In the genomic region with DNA sequence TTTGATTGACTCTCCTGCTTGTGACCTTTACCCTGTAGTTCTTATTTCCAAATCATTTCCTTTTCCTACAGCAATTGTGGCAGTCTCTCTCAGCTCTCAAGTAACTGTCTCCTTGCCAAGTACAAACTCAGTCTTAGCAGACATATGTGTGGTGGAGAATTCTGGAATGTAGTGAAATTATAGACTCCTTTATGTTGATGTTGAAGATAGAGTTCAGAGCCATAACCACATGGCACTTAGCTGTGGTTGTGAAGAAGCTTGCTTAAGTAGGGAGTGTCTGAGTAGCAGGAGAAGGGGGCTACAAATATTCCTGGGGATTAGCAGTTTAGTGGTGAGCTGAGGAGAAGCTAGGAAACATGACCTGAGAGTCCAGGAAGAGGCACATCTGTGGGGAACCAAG, we compare ENCODE assay signal across 23 mouse cellular contexts. TPM values are rescaled to one million over a fixed set of nuclear protein-coding genes. Genes with fewer than 3 reads are reported as not detected.
DNase-seq lines count a peak whose midpoint lies in the region; ATAC-seq and TF ChIP-seq lines count a peak whose summit lies in the region.
"Had no signal": no experiment of that assay in that cellular context is flagged by ENCODE, and none has a peak within 500 bp of the region (broad histone marks: within the 10 kb centered on the region; RNA-seq: fewer than 3 reads in every experiment).

No protein-coding gene starts in this region.

- peak overlapping the region; percentile 49; the same call in 1 of the 2 replicates for H3K27ac ChIP-seq in stomach, embryonic 14.5 days (ENCODE audit: low read length)
- H3K27ac ChIP-seq in stomach, postnatal 0 days (replicated peaks): no peak overlapping the region
- H3K27ac ChIP-seq in limb, embryonic 13.5 days: peak overlapping the region; percentile 28; the same call in 1 of the 2 replicates
- no peak overlapping the region for H3K27ac ChIP-seq in stomach, embryonic 16.5 days (ENCODE audit: low read length)
- H3K27ac ChIP-seq: forebrain, embryonic 13.5 days; heart, embryonic 10.5 days; heart, embryonic 15.5 days; hindbrain, embryonic 10.5 days; hindbrain, embryonic 14.5 days had no signal

- TF ChIP-seq EP300 in stomach, postnatal 0 days (optimal IDR thresholded peaks at IDR 0.05): no peak

- no peak overlapping the region for H3K9ac ChIP-seq in stomach, embryonic 14.5 days (replicated peaks; ENCODE audit: low read depth, low read length)
- no peak overlapping the region for H3K9ac ChIP-seq in stomach, postnatal 0 days (ENCODE audit: low read length)
- H3K9ac ChIP-seq in limb, embryonic 13.5 days: no peak overlapping the region
- no peak overlapping the region for H3K9ac ChIP-seq in stomach, embryonic 16.5 days (ENCODE audit: low read length)
- H3K9ac ChIP-seq: forebrain, embryonic 13.5 days; forebrain, postnatal 0 days; heart, embryonic 15.5 days; hindbrain, embryonic 14.5 days had no signal

- H3K9me3 ChIP-seq in stomach, embryonic 14.5 days (ENCODE audit: control insufficient read depth, low read depth, low read length): no peaks in the 10 kb centered on the region
- H3K9me3 ChIP-seq in stomach, postnatal 0 days (ENCODE audit: control insufficient read depth, low read length): no peaks in the 10 kb centered on the region
- no peaks in the 10 kb centered on the region for H3K9me3 ChIP-seq in limb, embryonic 13.5 days
- no peaks in the 10 kb centered on the region for H3K9me3 ChIP-seq in stomach, embryonic 16.5 days (replicated peaks; ENCODE audit: control insufficient read depth, low read length)
- H3K9me3 ChIP-seq: forebrain, embryonic 13.5 days; G1E; heart, embryonic 10.5 days; heart, embryonic 15.5 days; hindbrain, embryonic 10.5 days had no signal

- H3K27me3 ChIP-seq in stomach, embryonic 14.5 days (ENCODE audit: control insufficient read depth, insufficient read depth, low read length): no peaks in the 10 kb centered on the region
- H3K27me3 ChIP-seq in stomach, postnatal 0 days (ENCODE audit: control insufficient read depth, insufficient read depth, low read length): no peaks in the 10 kb centered on the region
- no peaks in the 10 kb centered on the region for H3K27me3 ChIP-seq in limb, embryonic 13.5 days
- H3K27me3 ChIP-seq in stomach, embryonic 16.5 days (ENCODE audit: control insufficient read depth, insufficient read depth, low read length): no peaks in the 10 kb centered on the region
- H3K27me3 ChIP-seq: forebrain, embryonic 13.5 days; heart, embryonic 15.5 days had no signal

- no peak overlapping the region for H3K4me3 ChIP-seq in stomach, embryonic 14.5 days (ENCODE audit: low read depth, low read length)
- no peak overlapping the region for H3K4me3 ChIP-seq in stomach, postnatal 0 days (ENCODE audit: low read depth, low read length)
- no peak overlapping the region for H3K4me3 ChIP-seq in limb, embryonic 13.5 days
- H3K4me3 ChIP-seq in stomach, embryonic 16.5 days (replicated peaks; ENCODE audit: low read length): no peak overlapping the region
- H3K4me3 ChIP-seq: forebrain, embryonic 13.5 days; heart, embryonic 10.5 days; heart, embryonic 15.5 days; hindbrain, embryonic 10.5 days had no signal

- no peak overlapping the region for H3K4me2 ChIP-seq in stomach, embryonic 14.5 days (replicated peaks; ENCODE audit: low read depth, low read length)
- no peak overlapping the region for H3K4me2 ChIP-seq in stomach, postnatal 0 days (replicated peaks; ENCODE audit: low read depth)
- H3K4me2 ChIP-seq in limb, embryonic 13.5 days (replicated peaks): no peak overlapping the region
- no peak overlapping the region for H3K4me2 ChIP-seq in stomach, embryonic 16.5 days (ENCODE audit: low read depth, low read length)
- H3K4me2 ChIP-seq: forebrain, embryonic 13.5 days; heart, embryonic 15.5 days; hindbrain, embryonic 14.5 days had no signal

- H3K36me3 ChIP-seq in stomach, embryonic 14.5 days (ENCODE audit: control insufficient read depth, insufficient read depth, low read length): no peaks in the 10 kb centered on the region
- no peaks in the 10 kb centered on the region; the same call in 1 of the 2 replicates for H3K36me3 ChIP-seq in stomach, postnatal 0 days (ENCODE audit: control insufficient read depth, insufficient read depth, low read length)
- peaks cover 14% of the 10 kb centered on the region for H3K36me3 ChIP-seq in limb, embryonic 13.5 days
- H3K36me3 ChIP-seq in stomach, embryonic 16.5 days (ENCODE audit: control insufficient read depth, insufficient read depth, low read length): no peaks in the 10 kb centered on the region

- peaks cover 8% of the 10 kb centered on the region; the same call in 1 of the 2 replicates for H3K4me1 ChIP-seq in stomach, embryonic 14.5 days (ENCODE audit: control insufficient read depth, insufficient read depth, low read length)
- H3K4me1 ChIP-seq in stomach, postnatal 0 days (replicated peaks; ENCODE audit: control insufficient read depth, insufficient read depth): no peaks in the 10 kb centered on the region
- H3K4me1 ChIP-seq in limb, embryonic 13.5 days: peaks cover 40% of the 10 kb centered on the region
- no peaks in the 10 kb centered on the region for H3K4me1 ChIP-seq in stomach, embryonic 16.5 days (ENCODE audit: control insufficient read depth, insufficient read depth, low read length)
- H3K4me1 ChIP-seq: forebrain, embryonic 13.5 days; hindbrain, embryonic 10.5 days had no signal

- ATAC-seq in frontal cortex, adult (ENCODE audit: low TSS enrichment): 0 out of 2 replicates have a peak, but pooled peaks have one; percentile 34
- ATAC-seq in stomach, embryonic 14.5 days (ENCODE audit: insufficient number of reproducible peaks, insufficient read depth, low FRiP score, low read depth): peak; percentile 57; the same call in 1 of the 2 replicates
- no peak for ATAC-seq in stomach, postnatal 0 days (ENCODE audit: low FRiP score, low TSS enrichment)
- ATAC-seq in limb, embryonic 13.5 days (ENCODE audit: low FRiP score, low read depth): peak; percentile 44; the same call in 1 of the 2 replicates
- ATAC-seq in stomach, embryonic 16.5 days (ENCODE audit: insufficient read depth, low FRiP score): 0 out of 2 replicates have a peak, but pooled peaks have one; percentile 25
- no peak for ATAC-seq in monocyte, adult 5-6 weeks (replicated peaks; ENCODE audit: insufficient number of reproducible peaks, low FRiP score, low TSS enrichment, poor library complexity, severe bottlenecking)
- ATAC-seq: CD4-positive, CD25-positive, alpha-beta regulatory T cell, adult 4 months; forebrain, embryonic 13.5 days; forebrain, postnatal 0 days had no signal

- no peak for TF ChIP-seq CTCF in stomach, postnatal 0 days (IDR thresholded peaks at IDR 0.05; ENCODE audit: low read depth)

- no peak for DNase-seq in frontal cortex, postnatal 10 days (ENCODE audit: low spot score in 2 of 2)
- DNase-seq in stomach, postnatal 0 days (ENCODE audit: low spot score): no peak
- no peak for DNase-seq in lung, postnatal 14 days
- DNase-seq: adrenal gland, postnatal 10 days; B cell, adult 2 months; cerebellum, adult 11 months; cerebellum, adult 9-10 months; cerebellum, postnatal 36 days; forebrain, postnatal 0 days; heart, adult 18-20 months; heart, postnatal 14 days had no signal

RNA-seq across cellular contexts. Expression of a gene that starts 18.1 kb away (rescaled TPM):
- polyA plus RNA-seq in stomach, embryonic 14.5 days (2014; fragmentation: Nextera tagmentation; extraction: Ambion mirVana): 20.4 and 24.9 TPM in 2 replicates
- 7.0 and 8.2 TPM in 2 replicates for polyA plus RNA-seq in stomach, postnatal 0 days (2015; fragmentation: Nextera tagmentation; extraction: Ambion mirVana)
- polyA plus RNA-seq in limb, embryonic 13.5 days (2015; fragmentation: Nextera tagmentation; extraction: Ambion mirVana): 11.7 and 14.3 TPM in 2 replicates
- 20.1 and 25.9 TPM in 2 replicates for polyA plus RNA-seq in stomach, embryonic 16.5 days (2015; fragmentation: Nextera tagmentation; extraction: Ambion mirVana)
- total RNA-seq in monocyte, adult 5-6 weeks (2017): 26.4 to 33.9 TPM (median 33.5 TPM) in 3 replicates

Comparison
In these comparisons a context has a peak if more than half of its experiments do, and no peak if none do; other contexts are left out.
1. ATAC-seq: peak in frontal cortex, adult (single experiment), stomach, embryonic 14.5 days (single experiment), limb, embryonic 13.5 days (single experiment) and stomach, embryonic 16.5 days (single experiment); none in stomach, postnatal 0 days (single experiment) and monocyte, adult 5-6 weeks (single experiment).
2. H3K27ac ChIP-seq: peak in stomach, embryonic 14.5 days (single experiment) and limb, embryonic 13.5 days (single experiment); none in stomach, postnatal 0 days (single experiment) and stomach, embryonic 16.5 days (single experiment).